10 mouse cellular contexts compared by ENCODE assay signal in the genomic region with DNA sequence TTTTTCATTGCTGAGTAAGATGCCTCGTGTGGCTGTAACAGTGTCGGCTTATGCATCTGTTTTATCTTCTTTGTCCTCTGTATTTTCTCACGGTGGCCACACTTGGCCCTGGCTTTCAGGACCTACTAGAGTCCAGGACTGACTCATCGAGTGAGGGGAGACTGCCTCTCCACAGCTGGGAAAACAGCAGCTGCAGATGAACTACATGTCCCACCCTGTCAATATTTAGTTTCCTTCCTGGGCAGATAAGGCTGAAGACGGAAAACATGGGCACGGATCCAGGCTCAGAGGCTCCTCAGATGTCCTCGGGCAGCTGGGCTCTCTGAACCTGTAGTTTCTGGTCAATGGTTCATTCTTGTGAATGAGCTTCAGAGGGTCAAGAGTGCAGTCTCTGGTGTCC. TPM values are rescaled to one million over a fixed set of nuclear protein-coding genes. Genes with fewer than 3 reads are reported as not detected.
A peak's percentile ranks its signal among the peaks of the same experiment; 100 is the strongest.
DNase-seq lines count a peak whose midpoint lies in the region; ATAC-seq lines count a peak whose summit lies in the region.
"Had no signal": no experiment of that assay in that cellular context is flagged by ENCODE, and none has a peak within 500 bp of the region (broad histone marks: within the 10 kb centered on the region; RNA-seq: fewer than 3 reads in every experiment).

No protein-coding gene starts in this region.

- no peak overlapping the region for H3K27ac ChIP-seq in liver, embryonic 15.5 days (replicated peaks)
- no peak overlapping the region for H3K27ac ChIP-seq in heart, embryonic 11.5 days (ENCODE audit: low read depth, low read length)
- H3K27ac ChIP-seq in stomach, embryonic 16.5 days (ENCODE audit: low read length): no peak overlapping the region
- no peak overlapping the region for H3K27ac ChIP-seq in forebrain, embryonic 10.5 days

- no peak overlapping the region for H3K9ac ChIP-seq in liver, embryonic 15.5 days
- H3K9ac ChIP-seq in heart, embryonic 11.5 days (ENCODE audit: low read depth, low read length): no peak overlapping the region
- H3K9ac ChIP-seq in stomach, embryonic 16.5 days (ENCODE audit: low read length): no peak overlapping the region

- 28% methylated on average over 7 of the region's 7 CpGs for WGBS in liver, embryonic 15.5 days (ENCODE audit: insufficient replicate concordance)
- WGBS in heart, embryonic 11.5 days (ENCODE audit: insufficient replicate concordance): 41% methylated on average over 7 of the region's 7 CpGs
- 10% methylated on average over 7 of the region's 7 CpGs for WGBS in large intestine, adult 2 months
- WGBS in stomach, embryonic 16.5 days: 24% methylated on average over 7 of the region's 7 CpGs
- 83% methylated on average over 7 of the region's 7 CpGs for WGBS in forebrain, embryonic 10.5 days

- DNase-seq in liver: no peak
- DNase-seq in large intestine, adult 2 months (ENCODE audit: low read depth, low spot score): peak; percentile 51
- DNase-seq in forebrain, embryonic 10.5 days (ENCODE audit: extremely low spot score, low spot score): no peak
- DNase-seq in spleen, postnatal 14 days (ENCODE audit: low spot score in 2 of 2): no peak

- H3K4me2 ChIP-seq in liver, embryonic 15.5 days: no peak overlapping the region
- H3K4me2 ChIP-seq in heart, embryonic 11.5 days: no peak overlapping the region
- no peak overlapping the region for H3K4me2 ChIP-seq in stomach, embryonic 16.5 days (ENCODE audit: low read depth, low read length)

- H3K36me3 ChIP-seq in liver, embryonic 15.5 days (replicated peaks): no peaks in the 10 kb centered on the region
- no peaks in the 10 kb centered on the region for H3K36me3 ChIP-seq in heart, embryonic 11.5 days (ENCODE audit: control insufficient read depth, insufficient read depth, low read length)
- H3K36me3 ChIP-seq in stomach, embryonic 16.5 days (ENCODE audit: control insufficient read depth, insufficient read depth, low read length): no peaks in the 10 kb centered on the region
- H3K36me3 ChIP-seq in forebrain, embryonic 10.5 days (replicated peaks): no peaks in the 10 kb centered on the region

- H3K9me3 ChIP-seq in liver, embryonic 15.5 days (replicated peaks): no peaks in the 10 kb centered on the region
- H3K9me3 ChIP-seq in heart, embryonic 11.5 days (replicated peaks; ENCODE audit: control insufficient read depth, low read length): no peaks in the 10 kb centered on the region
- H3K9me3 ChIP-seq in stomach, embryonic 16.5 days (replicated peaks; ENCODE audit: control insufficient read depth, low read length): no peaks in the 10 kb centered on the region
- no peaks in the 10 kb centered on the region for H3K9me3 ChIP-seq in forebrain, embryonic 10.5 days

- H3K4me1 ChIP-seq in liver, embryonic 15.5 days (replicated peaks): 0 out of 2 replicates have a peak, but pooled peaks cover 6% of the 10 kb centered on the region
- peaks cover 17% of the 10 kb centered on the region for H3K4me1 ChIP-seq in heart, embryonic 11.5 days (ENCODE audit: control insufficient read depth, insufficient read depth, low read length)
- H3K4me1 ChIP-seq in stomach, embryonic 16.5 days (ENCODE audit: control insufficient read depth, insufficient read depth, low read length): peaks cover 5% of the 10 kb centered on the region; the same call in 1 of the 2 replicates
- 0 out of 2 replicates have a peak, but pooled peaks cover 2% of the 10 kb centered on the region for H3K4me1 ChIP-seq in forebrain, embryonic 10.5 days

- H3K27me3 ChIP-seq in liver, embryonic 15.5 days: no peaks in the 10 kb centered on the region
- no peaks in the 10 kb centered on the region for H3K27me3 ChIP-seq in heart, embryonic 11.5 days (ENCODE audit: control insufficient read depth, insufficient read depth, low read length)
- no peaks in the 10 kb centered on the region for H3K27me3 ChIP-seq in stomach, embryonic 16.5 days (ENCODE audit: control insufficient read depth, insufficient read depth, low read length)
- H3K27me3 ChIP-seq in forebrain, embryonic 10.5 days (ENCODE audit: poor library complexity, severe bottlenecking): no peaks in the 10 kb centered on the region; the same call in 1 of the 2 replicates

- H3K4me3 ChIP-seq in liver, embryonic 15.5 days (replicated peaks): no peak overlapping the region
- H3K4me3 ChIP-seq in heart, embryonic 11.5 days (ENCODE audit: low read depth, low read length): no peak overlapping the region
- no peak overlapping the region for H3K4me3 ChIP-seq in stomach, embryonic 16.5 days (replicated peaks; ENCODE audit: low read length)
- H3K4me3 ChIP-seq in forebrain, embryonic 10.5 days: no peak overlapping the region

- peak; percentile 25; the same call in 1 of the 2 replicates for ATAC-seq in liver, embryonic 15.5 days (ENCODE audit: insufficient read depth)
- ATAC-seq in heart, embryonic 11.5 days (replicated peaks; ENCODE audit: insufficient number of reproducible peaks, low FRiP score, low TSS enrichment): peak; percentile 50
- peak; percentile 70; the same call in 1 of the 2 replicates for ATAC-seq in stomach, embryonic 16.5 days (ENCODE audit: insufficient read depth, low FRiP score)
- ATAC-seq in activated CD4-positive, CD25-positive, alpha-beta regulatory T cell, adult 4 months: no peak

RNA-seq across cellular contexts. Expression of gene Bpi, which starts 9.6 kb away (rescaled TPM):
- not detected in 2 replicates for polyA plus RNA-seq in liver, embryonic 15.5 days (2015; fragmentation: Nextera tagmentation; extraction: Ambion mirVana)
- not detected in 2 replicates for polyA plus RNA-seq in heart, embryonic 11.5 days (2014; fragmentation: Nextera tagmentation; extraction: Ambion mirVana)
- not detected in 2 replicates for polyA plus RNA-seq in large intestine, adult 2 months (2012; rRNA removed)
- polyA plus RNA-seq in stomach, embryonic 16.5 days (2015; fragmentation: Nextera tagmentation; extraction: Ambion mirVana): not detected in 2 replicates
- polyA plus RNA-seq in forebrain, embryonic 10.5 days (2016; fragmentation: Nextera tagmentation; extraction: Ambion mirVana): not detected in 2 replicates
- polyA plus RNA-seq in activated CD4-positive, CD25-positive, alpha-beta regulatory T cell, adult 4 months (2017; shearing (Covaris generic)): not detected
- polyA plus RNA-seq: brain, embryonic 14.5 days; intestine, embryonic 14.5 days had no signal

RNA-seq across cellular contexts. Expression of gene D630003M21Rik, which starts 19.3 kb away (rescaled TPM):
- 0.61 and 0.78 TPM in 2 replicates for polyA plus RNA-seq in liver, embryonic 15.5 days (2015; fragmentation: Nextera tagmentation; extraction: Ambion mirVana)
- polyA plus RNA-seq in heart, embryonic 11.5 days (2014; fragmentation: Nextera tagmentation; extraction: Ambion mirVana): 0.37 and 0.57 TPM in 2 replicates
- 1.6 and 2.5 TPM in 2 replicates for polyA plus RNA-seq in large intestine, adult 2 months (2012; rRNA removed)
- 4.7 and 5.4 TPM in 2 replicates for polyA plus RNA-seq in stomach, embryonic 16.5 days (2015; fragmentation: Nextera tagmentation; extraction: Ambion mirVana)
- 2.3 and 3.1 TPM in 2 replicates for polyA plus RNA-seq in forebrain, embryonic 10.5 days (2016; fragmentation: Nextera tagmentation; extraction: Ambion mirVana)
- polyA plus RNA-seq in activated CD4-positive, CD25-positive, alpha-beta regulatory T cell, adult 4 months (2017; shearing (Covaris generic)): not detected

RNA-seq across cellular contexts. Expression of gene Lbp, which starts 58.0 kb away (rescaled TPM):
- 50.6 and 56.8 TPM in 2 replicates for polyA plus RNA-seq in liver, embryonic 15.5 days (2015; fragmentation: Nextera tagmentation; extraction: Ambion mirVana)
- polyA plus RNA-seq in heart, embryonic 11.5 days (2014; fragmentation: Nextera tagmentation; extraction: Ambion mirVana): 9.2 and 10.1 TPM in 2 replicates
- polyA plus RNA-seq in large intestine, adult 2 months (2012; rRNA removed): 11.4 and 11.8 TPM in 2 replicates
- 6.3 and 7.0 TPM in 2 replicates for polyA plus RNA-seq in stomach, embryonic 16.5 days (2015; fragmentation: Nextera tagmentation; extraction: Ambion mirVana)
- 1.9 and 2.0 TPM in 2 replicates for polyA plus RNA-seq in forebrain, embryonic 10.5 days (2016; fragmentation: Nextera tagmentation; extraction: Ambion mirVana)
- under 1 TPM; 0.37 to 0.41 TPM for polyA plus RNA-seq in activated CD4-positive, CD25-positive, alpha-beta regulatory T cell, adult 4 months (2017; shearing (Covaris generic))
